Mouse (Mus musculus) forebrain, embryonic 16.5 days (tissue): ENCODE results near the gene Zbtb20. TPM values are rescaled to one million over a fixed set of nuclear protein-coding genes. Genes with fewer than 3 reads are reported as not detected.

Experiments used
- ATAC-seq: fragments of 200-750 bp; cut with Nextera tagmentation; 2 replicates; pipeline ENCODE4 v1.8.0; 2017; ENCODE audit warnings: mild to moderate bottlenecking, moderate library complexity
- H3K27ac ChIP-seq: fragments of 300-500 bp; sonication (generic); 2 replicates; pipeline ENCODE4 v1.5.1; 2014; ENCODE audit warnings: low read length, control low read depth
- H3K27me3 ChIP-seq: fragments of 300-500 bp; sonication (generic); replicated peaks from 2 replicates; pipeline ENCODE4 v1.6.1; 2014; ENCODE audit warnings: low read length; ENCODE audit not compliant: control insufficient read depth, insufficient read depth
- H3K36me3 ChIP-seq: fragments of 300-500 bp; sonication (generic); 2 replicates; pipeline ENCODE4 v1.6.1; 2014; ENCODE audit not compliant: control insufficient read depth, insufficient read depth
- H3K4me1 ChIP-seq: fragments of 300-500 bp; sonication (generic); replicated peaks from 2 replicates; pipeline ENCODE4 v1.6.1; 2014; ENCODE audit warnings: low read length; ENCODE audit not compliant: control insufficient read depth, insufficient read depth
- H3K4me2 ChIP-seq: fragments of 300-500 bp; sonication (generic); 2 replicates; pipeline ENCODE4 v1.6.1; 2014; ENCODE audit warnings: mild to moderate bottlenecking, low read length, control low read depth
- H3K4me3 ChIP-seq: fragments of 300-500 bp; sonication (generic); replicated peaks from 2 replicates; pipeline ENCODE4 v1.5.1; 2014; ENCODE audit warnings: mild to moderate bottlenecking, low read length, control low read depth
- H3K9ac ChIP-seq: fragments of 300-500 bp; sonication (generic); replicated peaks from 2 replicates; pipeline ENCODE4 v1.6.1; 2014; ENCODE audit warnings: low read depth, low read length, control low read depth
- H3K9me3 ChIP-seq: fragments of 300-500 bp; sonication (generic); 2 replicates; pipeline ENCODE4 v1.6.1; 2016; ENCODE audit warnings: low read length; ENCODE audit not compliant: control insufficient read depth
- WGBS: fragments of 180-500 bp; shearing (Covaris S2); extraction: QIAGEN DNeasy Blood & Tissue Kit; methylation state at CpG from one replicate; pipeline ENCODE4 v1.1.7; 2014; 5-methylcytosine and 5-hydroxymethylcytosine counted together
- polyA plus RNA-seq: library from polyadenylated mRNA; unstranded; fragments of >200 nt; fragmentation: Nextera tagmentation; extraction: Ambion mirVana; gene quantifications from 2 replicates; pipeline ENCODE4 v1.2.1, GENCODE M21; 2015

Gene Zbtb20
- polyA plus RNA-seq, 1 experiment from 2014 or later: 126 TPM

DNA sequence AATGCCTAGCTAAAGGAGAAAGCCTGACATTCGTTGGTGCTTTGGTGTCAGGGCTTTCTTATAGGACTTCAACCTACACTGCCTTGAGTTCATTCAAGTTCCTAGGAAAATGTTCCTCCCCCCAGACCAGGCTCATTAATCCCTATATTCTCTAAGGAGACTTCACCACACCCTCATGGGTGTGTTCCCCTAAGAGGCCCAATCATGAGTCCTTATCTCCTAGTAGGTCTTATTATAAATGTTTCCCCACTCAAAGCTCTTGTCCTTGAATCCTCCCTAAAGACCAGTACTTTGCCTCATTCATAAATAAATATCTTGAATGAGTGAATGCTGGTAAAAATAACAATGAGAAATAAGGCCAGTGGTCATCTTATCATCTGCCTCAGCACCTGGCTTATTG lies 772.0 kb downstream of the Zbtb20 start:
- H3K4me3 ChIP-seq: no peak overlapping the region
- ATAC-seq: no peak
- no peaks in the 10 kb centered on the region for H3K27me3 ChIP-seq
- H3K4me2 ChIP-seq: no peak overlapping the region
- no peak overlapping the region for H3K27ac ChIP-seq
- no peaks in the 10 kb centered on the region for H3K4me1 ChIP-seq
- 85% methylated on average over 1 of the region's 1 CpGs for WGBS
- H3K9ac ChIP-seq: no peak overlapping the region
- no peaks in the 10 kb centered on the region for H3K9me3 ChIP-seq
- no peaks in the 10 kb centered on the region for H3K36me3 ChIP-seq

DNA sequence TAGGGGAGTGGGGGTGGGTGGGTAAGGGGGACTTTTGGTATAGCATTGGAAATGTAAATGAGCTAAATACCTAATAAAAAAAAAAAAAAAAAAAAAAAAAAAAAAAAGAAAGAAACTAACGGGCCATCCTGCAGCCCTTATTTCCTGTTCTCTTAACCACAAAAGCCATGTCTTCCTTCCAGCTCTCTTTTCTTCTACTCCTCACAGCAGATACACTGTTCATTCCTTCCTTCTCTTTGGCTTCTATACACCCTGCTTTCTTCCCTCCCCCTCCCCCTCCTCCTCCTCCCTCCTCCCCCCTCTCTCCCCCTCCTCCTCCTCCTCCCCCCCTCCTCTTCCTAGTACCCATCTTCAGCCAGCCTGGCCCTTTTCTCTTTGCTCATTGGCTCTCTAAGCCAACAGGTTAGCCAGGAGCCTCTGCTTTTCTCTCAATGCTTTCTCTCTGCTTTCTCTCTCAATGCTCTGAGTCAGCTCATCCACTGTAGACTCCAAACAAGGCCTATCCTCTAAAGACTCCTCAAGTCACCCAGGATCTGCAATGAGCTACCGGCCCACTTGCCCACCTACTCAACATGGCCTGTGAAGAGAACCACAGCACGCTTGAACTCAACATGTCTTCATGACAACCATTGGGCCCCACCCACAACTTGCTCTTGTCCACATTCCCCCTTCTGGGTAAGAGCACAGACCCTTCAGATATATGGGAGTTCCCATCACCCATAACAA lies 774.8 kb downstream of the Zbtb20 start:
- H3K4me2 ChIP-seq: no peak overlapping the region
- no peak overlapping the region for H3K27ac ChIP-seq
- H3K4me3 ChIP-seq: no peak overlapping the region
- WGBS: 93% methylated on average over 3 of the region's 3 CpGs
- no peak overlapping the region for H3K9ac ChIP-seq
- ATAC-seq: no peak
- H3K4me1 ChIP-seq: no peaks in the 10 kb centered on the region
- no peaks in the 10 kb centered on the region for H3K27me3 ChIP-seq
- no peaks in the 10 kb centered on the region for H3K36me3 ChIP-seq
- no peaks in the 10 kb centered on the region for H3K9me3 ChIP-seq

GRCm38 (mm10) chr16:43653288-43653687 lies 777.6 kb downstream of the Zbtb20 start:
- Histone ChIP-seq H3K4me2 (no peak overlapping the region), H3K9ac (no peak overlapping the region), H3K27ac (no peak overlapping the region), H3K4me1 (no peaks in the 10 kb centered on the region), H3K9me3 (no peaks in the 10 kb centered on the region), H3K27me3 (no peaks in the 10 kb centered on the region), H3K4me3 (no peak overlapping the region), H3K36me3 (no peaks in the 10 kb centered on the region)
- no peak for ATAC-seq
- WGBS: 84% methylated on average over 2 of the region's 2 CpGs

DNA sequence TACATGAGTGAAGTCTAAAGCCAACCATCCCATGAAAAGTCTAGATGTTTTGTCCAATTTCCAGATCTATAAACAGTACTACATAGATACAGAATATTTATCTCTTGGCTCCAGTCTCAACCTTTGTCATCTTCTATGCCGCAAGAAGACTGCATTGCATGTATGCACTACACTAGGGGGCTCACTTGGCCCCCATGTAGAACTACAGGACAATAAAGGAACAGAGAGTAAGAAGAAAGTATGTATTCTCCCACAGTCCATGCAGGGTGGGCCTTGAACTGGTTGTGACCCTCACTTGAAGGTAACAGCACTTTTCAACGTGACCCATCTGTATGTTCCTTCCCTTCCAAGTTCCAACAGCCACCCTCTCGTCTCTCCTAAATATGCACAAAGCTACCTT lies 778.6 kb downstream of the Zbtb20 start:
- Histone ChIP-seq H3K4me1 (no peaks in the 10 kb centered on the region), H3K36me3 (no peaks in the 10 kb centered on the region), H3K27ac (no peak overlapping the region), H3K9me3 (no peaks in the 10 kb centered on the region), H3K9ac (no peak overlapping the region), H3K4me2 (no peak overlapping the region), H3K27me3 (no peaks in the 10 kb centered on the region), H3K4me3 (no peak overlapping the region)
- WGBS: 96% methylated on average over 3 of the region's 3 CpGs
- no peak for ATAC-seq

DNA sequence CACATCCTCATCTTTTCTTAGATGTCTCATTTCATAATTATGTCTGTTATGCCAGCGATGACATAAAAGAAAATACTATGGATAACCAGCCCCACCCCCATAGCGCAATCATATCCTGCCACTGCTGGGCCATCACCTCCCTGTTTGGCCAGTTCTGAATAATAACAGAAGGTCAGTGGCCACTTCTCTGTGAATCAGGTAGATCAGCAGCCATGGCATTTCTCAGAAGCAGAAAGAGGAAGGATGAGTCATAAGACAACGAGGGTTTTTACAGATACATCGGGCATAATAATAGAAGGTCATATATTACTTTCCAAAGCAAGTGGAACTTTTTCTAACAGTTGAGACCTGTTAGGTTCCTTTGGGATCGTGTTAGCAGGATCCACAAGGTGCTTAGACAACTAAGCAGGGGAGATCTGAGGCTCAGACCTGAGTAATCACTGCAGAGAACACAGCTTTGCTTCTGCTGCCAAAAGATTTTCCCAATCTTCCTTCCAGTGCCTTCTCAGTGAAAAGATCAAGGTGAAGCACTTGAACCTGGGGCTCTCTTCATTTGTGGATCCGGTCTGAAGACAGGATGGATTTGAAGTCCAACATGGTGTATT lies 779.6 kb downstream of the Zbtb20 start:
- H3K4me3 ChIP-seq: no peak overlapping the region
- H3K27ac ChIP-seq: no peak overlapping the region
- ATAC-seq: no peak
- H3K27me3 ChIP-seq: no peaks in the 10 kb centered on the region
- no peaks in the 10 kb centered on the region for H3K9me3 ChIP-seq
- H3K4me1 ChIP-seq: no peaks in the 10 kb centered on the region
- H3K36me3 ChIP-seq: no peaks in the 10 kb centered on the region
- no peak overlapping the region for H3K4me2 ChIP-seq
- WGBS: 96% methylated on average over 6 of the region's 6 CpGs
- no peak overlapping the region for H3K9ac ChIP-seq

DNA sequence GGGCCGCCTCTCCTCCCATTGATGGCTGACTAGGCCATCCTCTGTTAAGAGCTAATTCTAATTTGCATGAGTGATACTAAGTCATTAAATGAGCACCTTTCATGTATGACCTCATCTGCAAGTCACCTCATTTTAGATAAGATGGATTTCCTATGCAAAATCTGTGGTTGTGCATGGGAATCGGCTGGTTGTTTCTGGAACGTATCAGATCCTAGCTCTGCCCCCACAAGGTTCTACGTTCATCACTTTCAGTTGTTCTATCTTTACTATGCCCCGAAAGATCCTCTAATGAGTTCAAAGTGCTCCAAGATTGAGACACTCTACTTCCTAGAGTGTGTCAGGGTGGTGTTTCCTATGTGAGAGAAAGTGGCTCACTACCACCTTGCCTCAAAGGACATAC lies 785.9 kb downstream of the Zbtb20 start:
- H3K9me3 ChIP-seq: no peaks in the 10 kb centered on the region
- no peaks in the 10 kb centered on the region for H3K27me3 ChIP-seq
- H3K27ac ChIP-seq: no peak overlapping the region
- 98% methylated on average over 5 of the region's 5 CpGs for WGBS
- no peak overlapping the region for H3K4me2 ChIP-seq
- no peaks in the 10 kb centered on the region for H3K4me1 ChIP-seq
- no peaks in the 10 kb centered on the region for H3K36me3 ChIP-seq
- H3K9ac ChIP-seq: no peak overlapping the region
- H3K4me3 ChIP-seq: no peak overlapping the region
- no peak for ATAC-seq

DNA sequence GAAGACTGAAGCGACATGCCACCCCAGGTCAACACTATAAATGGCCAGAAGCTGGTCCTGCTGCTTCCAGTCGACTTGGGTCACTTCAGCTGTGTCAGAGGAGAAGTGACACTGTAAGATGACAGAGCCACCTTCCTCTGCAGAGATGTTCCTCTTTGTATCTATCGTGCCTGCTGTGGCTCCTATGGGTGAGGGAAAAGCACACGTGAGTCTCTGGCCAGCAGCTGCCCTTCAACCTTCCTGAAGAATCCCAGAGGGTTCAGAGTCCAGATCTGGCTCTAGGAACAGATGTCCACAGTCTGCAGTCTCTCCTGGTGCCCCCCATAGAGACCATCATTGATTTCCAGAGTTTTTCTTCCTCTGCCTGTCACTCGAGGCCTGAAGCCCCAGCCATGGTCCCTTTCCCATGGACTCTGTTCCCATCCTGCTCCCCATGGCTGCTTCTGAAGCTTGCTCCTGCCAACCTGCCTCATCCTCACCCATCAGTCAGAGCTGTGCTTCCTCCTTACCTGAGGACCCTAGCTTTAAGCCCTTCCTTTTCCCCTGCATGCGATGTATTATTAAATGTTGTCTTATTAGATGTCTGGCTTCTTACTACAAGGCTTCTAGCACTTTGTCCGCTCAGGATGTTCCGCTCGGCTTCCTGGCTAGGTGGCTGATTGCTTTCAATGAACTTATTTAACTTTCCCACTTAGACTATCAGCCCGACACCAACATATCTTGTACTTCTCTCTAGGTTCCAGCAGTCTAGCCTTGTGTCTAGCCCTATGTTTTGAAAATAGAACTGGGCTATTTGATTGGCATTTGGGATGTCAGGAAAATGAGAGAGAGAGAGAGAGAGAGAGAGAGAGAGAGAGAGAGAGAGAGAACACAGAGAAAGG lies 786.7 kb downstream of the Zbtb20 start:
- H3K4me1 ChIP-seq: no peaks in the 10 kb centered on the region
- no peak overlapping the region for H3K4me2 ChIP-seq
- WGBS: 90% methylated on average over 10 of the region's 10 CpGs
- H3K4me3 ChIP-seq: no peak overlapping the region
- no peaks in the 10 kb centered on the region for H3K9me3 ChIP-seq
- H3K9ac ChIP-seq: no peak overlapping the region
- no peak overlapping the region for H3K27ac ChIP-seq
- H3K27me3 ChIP-seq: no peaks in the 10 kb centered on the region
- no peak for ATAC-seq
- H3K36me3 ChIP-seq: no peaks in the 10 kb centered on the region

DNA sequence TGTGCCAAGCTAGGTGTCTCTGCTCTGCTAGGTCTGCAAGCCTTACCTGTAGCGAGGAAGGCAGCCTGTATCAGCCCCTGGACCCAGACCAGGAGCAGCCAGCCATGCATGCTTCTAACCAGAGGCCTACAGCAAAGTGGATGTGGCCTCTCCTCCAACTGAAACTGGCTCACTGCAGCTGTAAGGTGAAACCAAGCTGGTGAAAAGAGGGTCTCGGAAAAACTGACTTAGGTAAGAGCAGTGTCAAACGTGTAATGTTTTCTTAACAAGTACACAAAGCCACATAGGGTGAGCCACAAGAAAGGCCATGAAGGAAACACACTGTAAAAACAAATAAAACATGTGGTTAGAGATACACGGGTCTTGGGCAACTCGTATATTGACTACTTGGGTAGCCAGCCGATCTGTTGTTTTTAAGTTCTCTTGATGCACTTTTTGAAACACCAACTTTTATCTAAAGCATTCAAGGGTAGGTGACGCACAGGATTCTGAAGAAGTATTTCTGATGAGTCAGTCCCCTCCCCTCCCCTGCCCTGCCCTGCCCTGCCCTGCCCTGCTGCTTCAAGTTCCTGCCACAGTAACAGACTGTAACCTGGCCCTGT lies 788.4 kb downstream of the Zbtb20 start, which contains the start of gene Tigit:
TSS of gene Tigit (minus strand) at position 169 of the 602 bp plus-strand sequence.
- H3K27me3 ChIP-seq: no peaks in the 10 kb centered on the region
- H3K4me3 ChIP-seq: no peak within 1 kb of the TSS
- ATAC-seq: no peak
- H3K36me3 ChIP-seq: no peaks in the 10 kb centered on the region
- H3K4me1 ChIP-seq: no peaks in the 10 kb centered on the region
- H3K27ac ChIP-seq: no peak within 1 kb of the TSS
- H3K4me2 ChIP-seq: no peak within 1 kb of the TSS
- whole genome bisulfite sequencing: 87% methylated on average over 7 of the region's 7 CpGs
- no peaks in the 10 kb centered on the region for H3K9me3 ChIP-seq
- no peak within 1 kb of the TSS for H3K9ac ChIP-seq

DNA sequence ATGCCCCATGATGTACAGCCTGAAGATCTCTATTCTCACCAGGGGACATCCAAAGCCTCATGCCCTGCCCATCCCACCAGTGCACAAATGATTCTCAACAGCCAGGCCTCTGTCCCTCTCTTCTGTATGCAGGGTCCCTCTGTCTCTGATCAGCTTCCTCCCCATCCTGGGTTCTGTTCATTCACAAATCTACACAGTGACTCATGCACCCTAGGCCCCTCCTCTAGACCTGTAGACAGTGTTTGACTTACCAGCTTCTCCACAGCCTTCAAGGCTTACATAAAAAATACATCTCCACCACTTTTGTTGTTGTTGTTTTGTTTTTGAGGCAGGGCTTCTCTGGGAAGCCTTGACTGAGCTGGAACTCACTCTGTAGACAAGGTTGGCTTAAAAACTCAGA lies 789.2 kb downstream of the Zbtb20 start:
- H3K27me3 ChIP-seq: no peaks in the 10 kb centered on the region
- no peak overlapping the region for H3K4me3 ChIP-seq
- no peaks in the 10 kb centered on the region for H3K36me3 ChIP-seq
- ATAC-seq: no peak
- H3K9me3 ChIP-seq: no peaks in the 10 kb centered on the region
- H3K27ac ChIP-seq: no peak overlapping the region
- H3K9ac ChIP-seq: no peak overlapping the region
- no peaks in the 10 kb centered on the region for H3K4me1 ChIP-seq
- no peak overlapping the region for H3K4me2 ChIP-seq
